Comparison of ENCODE assay signal across 14 mouse cellular contexts in the genomic region with DNA sequence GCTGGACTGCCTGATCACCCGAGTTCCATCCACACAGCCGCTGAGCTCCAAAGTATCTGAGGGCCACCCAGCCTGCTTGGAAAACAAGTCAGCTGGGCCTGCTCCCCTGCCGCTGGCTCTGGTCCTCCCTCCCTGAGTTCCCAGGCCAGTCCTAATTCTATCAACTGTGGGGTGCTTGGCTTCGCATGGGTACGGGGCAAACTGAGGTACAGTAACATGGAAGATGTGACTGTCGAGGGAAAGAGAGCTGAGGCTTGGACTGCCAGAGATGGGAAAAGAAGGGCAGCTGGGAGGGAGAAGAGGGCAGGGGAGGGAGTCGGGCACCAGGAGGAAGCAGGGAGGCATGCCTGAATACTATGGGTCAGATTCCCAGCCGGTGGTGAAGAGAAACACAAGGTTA.
A peak's percentile ranks its signal among the peaks of the same experiment; 100 is the strongest.
DNase-seq lines count a peak whose midpoint lies in the region.
"Had no signal": no experiment of that assay in that cellular context is flagged by ENCODE, and none has a peak within 500 bp of the region (broad histone marks: within the 10 kb centered on the region; RNA-seq: fewer than 3 reads in every experiment).

No protein-coding gene starts in this region.

- WGBS in heart, embryonic 10.5 days, result 75% methylated on average over 8 of the region's 8 CpGs

- peaks cover 14% of the 10 kb centered on the region; the same call in 1 of the 2 replicates for H3K4me1 ChIP-seq in heart, embryonic 10.5 days

- peaks cover 10% of the 10 kb centered on the region; the same call in 1 of the 2 replicates for H3K27me3 ChIP-seq in heart, embryonic 10.5 days (ENCODE audit: insufficient read depth, poor library complexity, severe bottlenecking)
- H3K27me3 ChIP-seq: Patski had no signal

- no peak overlapping the region for H3K4me3 ChIP-seq in heart, embryonic 10.5 days

- H3K9me3 ChIP-seq in heart, embryonic 10.5 days, result no peaks in the 10 kb centered on the region

- peak; percentile 71 for DNase-seq in heart, embryonic 10.5 days (ENCODE audit: low spot score)
- no peak for DNase-seq in heart, postnatal 14 days
- DNase-seq: adrenal gland, adult 2 months; adrenal gland, adult 8-10 months; adrenal gland, postnatal 10 days; adrenal gland, postnatal 14 days; adrenal gland, postnatal 25 days; adrenal gland, postnatal 36 days; B cell, adult 2 months; cerebellum, adult 11 months; cerebellum, adult 11-12 months; cerebellum, adult 18-20 months; cerebellum, adult 2 months had no signal

- no peak overlapping the region for H3K27ac ChIP-seq in heart, embryonic 10.5 days

- intact Hi-C loops in heart, postnatal 14 days (cut with DNase I), result no loop called here

- H3K36me3 ChIP-seq in heart, embryonic 10.5 days, result no peaks in the 10 kb centered on the region
